Mouse (Mus musculus) liver, adult (tissue): ENCODE results near the gene Dedd2.

Experiments
- GATA4 ChIP-seq: IDR thresholded peaks from 2 replicates; pipeline ENCODE4 v1.6.1; 2014; ENCODE audit warnings: mild to moderate bottlenecking, low read length; ENCODE audit not compliant: insufficient replicate concordance

Dedd2 gene

GRCm38 (mm10) chr7:25206094-25206830 lies 14.2 kb downstream of the Dedd2 start:
- no peak for TF ChIP-seq GATA4

- TF ChIP-seq GATA4: no peak
Measured at GRCm38 (mm10) chr7:25205355-25206093, 14.9 kb downstream of the Dedd2 start.

- no peak for TF ChIP-seq GATA4
Measured at GRCm38 (mm10) chr7:25203624-25204023, 16.8 kb downstream of the Dedd2 start.

- TF ChIP-seq GATA4: no peak
Measured at GRCm38 (mm10) chr7:25197384-25198018, 22.9 kb downstream of the Dedd2 start.

- no peak for TF ChIP-seq GATA4
Measured at GRCm38 (mm10) chr7:25196107-25196506, 24.3 kb downstream of the Dedd2 start.

GRCm38 (mm10) chr7:25195148-25195547 lies 25.3 kb downstream of the Dedd2 start:
- no peak for TF ChIP-seq GATA4

- no peak for TF ChIP-seq GATA4
Measured at GRCm38 (mm10) chr7:25192110-25192509, 28.3 kb downstream of the Dedd2 start.

DNA sequence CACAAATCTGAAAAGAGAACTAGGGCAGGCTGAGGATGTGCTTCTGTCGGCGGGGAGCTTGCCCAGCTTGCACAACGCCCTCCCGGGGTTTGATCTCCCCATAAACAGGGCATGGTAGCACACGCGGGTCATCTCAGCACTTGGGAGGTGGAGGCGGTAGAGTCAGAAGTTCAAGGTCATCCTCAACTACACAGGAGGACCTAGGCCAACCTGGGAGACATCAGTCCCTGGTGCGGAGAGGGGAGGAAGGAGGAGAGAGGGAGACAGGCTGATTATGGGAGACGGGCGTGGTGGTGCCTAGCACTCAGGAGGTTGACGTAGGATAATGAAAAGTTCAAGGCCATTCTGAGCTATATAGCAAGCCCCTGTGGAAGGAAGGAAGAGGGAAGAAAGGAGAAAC lies 29.6 kb downstream of the Dedd2 start:
- TF ChIP-seq GATA4: no peak

DNA sequence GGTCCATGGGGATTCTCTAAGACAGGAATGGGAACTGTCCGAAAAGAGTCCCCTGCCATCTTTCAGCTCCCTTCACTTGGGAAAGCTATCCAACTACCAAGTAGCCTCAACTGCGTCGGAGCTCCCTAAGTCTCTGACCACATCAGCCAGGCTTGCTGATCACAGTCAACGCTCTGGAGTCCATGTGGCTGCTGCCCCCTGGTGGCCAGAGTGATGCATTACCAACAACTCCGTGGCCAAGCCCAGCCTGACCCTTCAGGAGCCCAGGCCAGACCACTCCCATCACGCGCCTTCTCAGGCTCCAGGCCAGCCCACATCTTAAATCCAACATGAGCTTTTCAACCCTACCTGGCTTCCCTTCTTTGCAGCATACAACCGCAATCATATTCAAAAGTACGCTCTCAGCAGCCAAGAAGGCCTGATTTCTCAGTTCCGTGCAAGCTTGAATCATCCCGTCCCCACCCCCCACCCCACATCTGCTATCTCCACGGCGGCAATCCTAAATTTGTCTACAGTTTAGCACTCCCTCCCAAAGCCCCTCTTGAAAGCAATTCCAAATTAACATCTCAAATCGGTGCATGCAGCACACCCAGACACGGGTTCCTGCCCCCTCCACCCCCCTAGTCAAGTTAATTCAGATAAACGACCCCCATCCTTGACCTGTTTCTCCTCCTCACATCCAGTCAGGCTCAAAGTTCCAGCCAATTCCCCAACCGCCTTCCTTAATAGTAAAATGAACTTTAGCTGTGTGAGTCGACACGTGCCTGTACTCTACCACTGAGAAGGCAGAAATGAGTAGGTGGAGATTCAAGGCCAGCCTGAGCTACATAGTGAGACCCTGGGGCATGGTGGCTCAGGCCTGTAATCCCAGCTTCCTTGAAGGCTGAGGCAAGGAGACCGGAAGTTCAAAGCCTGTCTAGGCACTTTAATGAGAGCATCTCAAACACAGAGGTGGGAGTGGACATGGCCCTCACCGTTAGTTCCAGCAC lies 32.5 kb downstream of the Dedd2 start:
- TF ChIP-seq GATA4: no peak

DNA sequence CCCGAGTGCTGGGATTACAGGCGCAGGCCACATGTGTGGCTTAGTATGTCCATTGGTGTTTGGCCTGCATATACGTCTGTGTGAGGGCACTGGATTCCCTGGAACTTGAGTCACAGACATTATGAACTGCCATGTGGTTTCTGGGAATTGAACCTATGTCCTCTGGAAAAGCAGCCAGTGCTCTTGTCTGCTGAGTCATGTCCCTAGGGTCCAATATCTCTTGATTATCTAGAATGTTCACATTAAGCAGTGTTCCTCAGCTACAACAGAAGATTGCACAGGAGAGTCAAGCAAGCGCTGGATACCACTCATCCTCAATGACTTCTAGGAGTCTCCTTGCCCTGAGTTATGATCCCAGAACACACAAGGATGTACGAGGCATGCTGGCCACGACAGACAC lies 36.3 kb downstream of the Dedd2 start:
- no peak for TF ChIP-seq GATA4

DNA sequence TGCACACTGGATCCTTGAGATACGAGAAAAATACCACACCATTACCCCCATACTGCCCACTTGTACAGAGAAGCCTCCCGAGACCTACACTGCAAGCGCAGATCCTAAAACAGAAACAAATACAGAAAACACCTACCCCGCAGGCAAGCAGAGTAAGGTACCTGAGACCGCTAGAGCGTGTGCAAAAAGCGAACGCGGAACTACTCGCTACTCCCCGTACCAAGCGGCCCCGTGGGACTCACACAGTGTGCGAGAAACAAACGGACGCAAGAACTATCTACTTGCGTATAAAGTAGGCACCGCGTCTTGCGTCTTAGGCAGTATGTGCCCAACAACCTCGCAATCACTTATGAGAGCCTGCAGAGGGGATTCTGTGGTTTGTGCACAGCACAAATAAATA lies 38.6 kb downstream of the Dedd2 start:
- no peak for TF ChIP-seq GATA4

DNA sequence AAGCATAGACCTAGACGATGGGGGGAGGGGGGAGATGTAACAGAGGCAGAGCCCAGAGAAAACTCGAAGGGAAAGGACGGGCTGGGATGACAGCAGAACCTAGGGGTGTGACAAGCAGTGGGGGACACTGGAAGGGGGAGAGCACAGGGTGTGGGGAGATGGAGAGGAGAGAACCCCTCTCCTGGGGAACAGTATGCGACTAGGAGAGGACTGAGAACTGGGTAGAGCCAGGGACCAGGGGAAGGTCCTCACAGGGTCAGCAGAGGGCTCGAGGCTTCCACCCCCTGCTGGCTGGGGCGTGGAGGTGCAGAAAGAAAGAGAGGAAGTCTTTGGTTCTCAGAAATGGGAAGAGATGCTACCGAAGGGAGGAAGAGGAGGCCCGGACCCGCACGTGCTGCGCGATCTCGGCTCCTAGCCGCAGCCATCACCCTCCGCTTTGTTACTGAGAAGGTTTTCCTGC lies 39.1 kb downstream of the Dedd2 start:
- TF ChIP-seq GATA4: no peak

DNA sequence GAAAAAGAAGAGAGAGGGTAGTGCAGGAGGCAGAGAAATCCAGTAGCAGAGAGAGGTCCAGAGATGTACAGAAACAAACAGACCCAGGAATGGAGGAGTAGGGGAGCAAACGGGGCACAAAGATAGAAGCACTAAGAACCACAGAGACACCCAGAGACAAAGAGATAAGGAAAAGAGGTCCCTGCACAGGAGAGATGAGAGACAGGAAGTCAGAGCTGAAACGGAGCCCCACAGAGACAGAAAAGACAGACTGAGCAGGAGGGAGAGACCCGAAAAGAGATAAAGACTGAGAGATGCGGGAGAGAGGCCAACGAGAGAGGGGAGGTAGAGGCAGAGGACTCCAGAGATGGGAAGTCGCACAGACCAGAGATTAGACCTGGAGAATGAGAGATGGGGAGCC lies 39.9 kb downstream of the Dedd2 start:
- TF ChIP-seq GATA4: no peak

GRCm38 (mm10) chr7:25179606-25180161 lies 40.7 kb downstream of the Dedd2 start, which contains the start of gene Pou2f2:
Gene Pou2f2 (minus strand): TSS chr7:25179726.
- TF ChIP-seq GATA4: no peak
